Mouse (Mus musculus) liver, embryonic 14 days (tissue): ENCODE data around the gene Olfr1151. TPM values are rescaled to one million over a fixed set of nuclear protein-coding genes. Genes with fewer than 3 reads are reported as not detected.

ENCODE experiments used
- polyA plus RNA-seq: library from polyadenylated mRNA; depleted of rRNA; stranded (reverse); fragments of >200 nt; gene quantifications from 2 replicates; pipeline ENCODE4 v1.2.3, GENCODE M21; 2012; rRNA removed

The Olfr1151 gene
- not detected in 2 replicates for polyA plus RNA-seq

GRCm38 (mm10) chr2:87855562-87855961 lies at the start of gene Olfr1151:
Gene Olfr1151, plus strand, starts transcription at chr2:87855862.

GRCm38 (mm10) chr2:87809522-87809921 lies 46.1 kb upstream of the Olfr1151 start, which contains the start of gene Olfr1145:
Gene Olfr1145, plus strand, starts transcription at chr2:87809822.

DNA sequence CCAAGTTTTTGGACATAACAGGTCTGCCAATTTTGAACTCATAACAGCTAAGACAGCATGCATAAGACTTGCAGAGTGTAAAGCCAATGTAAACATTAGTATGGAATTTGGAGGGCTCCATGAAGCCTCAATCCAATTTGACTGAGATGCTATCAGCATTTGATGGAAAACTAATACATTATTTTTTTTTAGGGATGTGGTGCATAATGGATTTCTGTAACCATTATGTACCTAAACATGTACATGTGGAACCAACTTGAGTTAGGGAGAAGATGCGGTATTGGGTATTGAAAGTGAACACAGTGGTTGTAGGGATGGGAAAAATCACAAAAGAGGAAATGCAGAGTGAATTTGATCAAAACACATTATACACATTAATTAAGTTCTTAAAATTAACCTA lies 25.4 kb upstream of the Olfr1151 start, which contains the start of gene Olfr1148:
TSS of gene Olfr1148 (plus strand) at position 301 of the 400 bp plus-strand sequence.

GRCm38 (mm10) chr2:87843693-87844092 lies 12.0 kb upstream of the Olfr1151 start, which contains the start of gene Olfr1150-ps1:
Gene Olfr1150-ps1, plus strand, starts transcription at chr2:87843993.

GRCm38 (mm10) chr2:87866192-87866591 lies 10.5 kb downstream of the Olfr1151 start, which contains the start of gene Olfr1152:
Gene Olfr1152, plus strand, starts transcription at chr2:87866492.

GRCm38 (mm10) chr2:87894662-87895061 lies 39.0 kb downstream of the Olfr1151 start, which contains the start of gene Olfr1153:
Gene Olfr1153, plus strand, starts transcription at chr2:87894962.

DNA sequence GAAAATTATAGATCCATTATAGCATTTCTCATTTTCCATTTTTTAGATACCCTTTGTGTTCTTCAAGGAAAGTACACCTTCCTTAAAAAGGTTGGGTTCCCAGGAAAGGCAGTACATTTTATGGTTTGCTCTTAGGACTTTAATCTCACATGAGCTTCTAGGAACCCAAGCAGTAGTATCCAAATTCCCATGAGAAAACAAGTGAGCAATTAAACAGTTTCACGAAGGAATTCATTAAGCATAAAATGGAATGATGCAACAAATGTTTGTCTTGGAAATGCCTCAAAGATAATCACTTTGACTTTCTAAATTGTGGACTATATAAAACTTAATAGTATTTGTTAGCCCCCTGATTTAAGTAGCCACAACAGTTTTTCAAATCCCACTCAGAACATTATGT lies 49.4 kb downstream of the Olfr1151 start, which contains the start of gene Olfr1154:
TSS of gene Olfr1154 (minus strand) at position 101 of the 400 bp plus-strand sequence.

Other genes with a start within 250 kb of the Olfr1151 start
- gene Olfr1130, start 249.7 kb upstream of the Olfr1151 start, polyA plus RNA-seq = not detected in 2 replicates
- not detected in 2 replicates for gene Olfr1131, start 228.8 kb upstream of the Olfr1151 start, polyA plus RNA-seq
- not detected in 2 replicates for gene Olfr1132, start 218.3 kb upstream of the Olfr1151 start, polyA plus RNA-seq
- not detected in 2 replicates for gene Olfr1133, start 208.5 kb upstream of the Olfr1151 start, polyA plus RNA-seq
- not detected in 2 replicates for gene Olfr1134, start 197.4 kb upstream of the Olfr1151 start, polyA plus RNA-seq
- not detected in 2 replicates for gene Olfr1135, start 182.2 kb upstream of the Olfr1151 start, polyA plus RNA-seq
- not detected in 2 replicates for gene Olfr1136, start 161.9 kb upstream of the Olfr1151 start, polyA plus RNA-seq
- not detected in 2 replicates for gene Olfr1137, start 142.7 kb upstream of the Olfr1151 start, polyA plus RNA-seq
- not detected in 2 replicates for gene Olfr1138, start 115.9 kb upstream of the Olfr1151 start, polyA plus RNA-seq
- gene Olfr1140, start 112.1 kb upstream of the Olfr1151 start, polyA plus RNA-seq = not detected in 2 replicates
- gene Olfr1141, start 101.9 kb upstream of the Olfr1151 start, polyA plus RNA-seq = not detected in 2 replicates
- not detected in 2 replicates for gene Olfr152, start 76.4 kb upstream of the Olfr1151 start, polyA plus RNA-seq
- gene Olfr1143, start 55.3 kb upstream of the Olfr1151 start, polyA plus RNA-seq = not detected in 2 replicates
- gene Olfr1145, start 46.0 kb upstream of the Olfr1151 start, polyA plus RNA-seq = not detected in 2 replicates
- not detected in 2 replicates for gene Olfr1148, start 25.3 kb upstream of the Olfr1151 start, polyA plus RNA-seq
- gene Olfr1150-ps1, start 11.9 kb upstream of the Olfr1151 start, polyA plus RNA-seq = not detected in 2 replicates
- gene Olfr1152, start 10.6 kb downstream of the Olfr1151 start, polyA plus RNA-seq = not detected in 2 replicates
- not detected in 2 replicates for gene Olfr1153, start 39.1 kb downstream of the Olfr1151 start, polyA plus RNA-seq
- gene Olfr1154, start 49.3 kb downstream of the Olfr1151 start, polyA plus RNA-seq = not detected in 2 replicates
- gene Olfr1155, start 89.3 kb downstream of the Olfr1151 start, polyA plus RNA-seq = not detected in 2 replicates
- not detected in 2 replicates for gene Olfr1156, start 97.2 kb downstream of the Olfr1151 start, polyA plus RNA-seq
- not detected in 2 replicates for gene Olfr1157, start 112.4 kb downstream of the Olfr1151 start, polyA plus RNA-seq
- gene Olfr74, start 118.8 kb downstream of the Olfr1151 start, polyA plus RNA-seq = not detected in 2 replicates
- not detected in 2 replicates for gene Olfr1158, start 134.3 kb downstream of the Olfr1151 start, polyA plus RNA-seq
- gene Olfr1160, start 152.4 kb downstream of the Olfr1151 start, polyA plus RNA-seq = not detected in 2 replicates
- gene Olfr1161, start 166.9 kb downstream of the Olfr1151 start, polyA plus RNA-seq = not detected in 2 replicates
- gene Olfr73, start 181.8 kb downstream of the Olfr1151 start, polyA plus RNA-seq = not detected in 2 replicates
- gene Olfr1162, start 195.3 kb downstream of the Olfr1151 start, polyA plus RNA-seq = not detected in 2 replicates
- gene Olfr1163, start 216.0 kb downstream of the Olfr1151 start, polyA plus RNA-seq = not detected in 2 replicates
- gene Olfr1164, start 238.1 kb downstream of the Olfr1151 start, polyA plus RNA-seq = not detected in 2 replicates